Mouse (Mus musculus) brain, embryonic 14.5 days (tissue): ENCODE data around the gene Ctcf. TPM values are rescaled to one million over a fixed set of nuclear protein-coding genes. Genes with fewer than 3 reads are reported as not detected.

Source experiments
- DNase-seq: peaks from one replicate; pipeline ENCODE4 v3.0.0-alpha.2; 2011; ENCODE audit warnings: low read depth
- CTCF ChIP-seq: fragments of 200-500 bp; IDR thresholded peaks from 2 replicates; pipeline ENCODE4 v1.5.1; 2012; ENCODE audit warnings: inconsistent platforms, mild to moderate bottlenecking, moderate library complexity, borderline replicate concordance; ENCODE audit not compliant: insufficient read depth, insufficient read length; ENCODE audit errors: extremely low read depth
- POLR2A ChIP-seq: fragments of 200-500 bp; IDR thresholded peaks from 2 replicates; pipeline ENCODE4 v1.6.1; 2012; ENCODE audit warnings: mild to moderate bottlenecking, inconsistent platforms, borderline replicate concordance; ENCODE audit not compliant: poor library complexity, insufficient read depth, insufficient read length, severe bottlenecking; ENCODE audit errors: extremely low read depth
- polyA plus RNA-seq: library from polyadenylated mRNA; depleted of rRNA; stranded (reverse); fragments of >200 nt; gene quantifications from 2 replicates; pipeline ENCODE4 v1.2.3, GENCODE M21; 2012

Ctcf gene
- polyA plus RNA-seq, 1 experiment = 54.8 TPM

DNA sequence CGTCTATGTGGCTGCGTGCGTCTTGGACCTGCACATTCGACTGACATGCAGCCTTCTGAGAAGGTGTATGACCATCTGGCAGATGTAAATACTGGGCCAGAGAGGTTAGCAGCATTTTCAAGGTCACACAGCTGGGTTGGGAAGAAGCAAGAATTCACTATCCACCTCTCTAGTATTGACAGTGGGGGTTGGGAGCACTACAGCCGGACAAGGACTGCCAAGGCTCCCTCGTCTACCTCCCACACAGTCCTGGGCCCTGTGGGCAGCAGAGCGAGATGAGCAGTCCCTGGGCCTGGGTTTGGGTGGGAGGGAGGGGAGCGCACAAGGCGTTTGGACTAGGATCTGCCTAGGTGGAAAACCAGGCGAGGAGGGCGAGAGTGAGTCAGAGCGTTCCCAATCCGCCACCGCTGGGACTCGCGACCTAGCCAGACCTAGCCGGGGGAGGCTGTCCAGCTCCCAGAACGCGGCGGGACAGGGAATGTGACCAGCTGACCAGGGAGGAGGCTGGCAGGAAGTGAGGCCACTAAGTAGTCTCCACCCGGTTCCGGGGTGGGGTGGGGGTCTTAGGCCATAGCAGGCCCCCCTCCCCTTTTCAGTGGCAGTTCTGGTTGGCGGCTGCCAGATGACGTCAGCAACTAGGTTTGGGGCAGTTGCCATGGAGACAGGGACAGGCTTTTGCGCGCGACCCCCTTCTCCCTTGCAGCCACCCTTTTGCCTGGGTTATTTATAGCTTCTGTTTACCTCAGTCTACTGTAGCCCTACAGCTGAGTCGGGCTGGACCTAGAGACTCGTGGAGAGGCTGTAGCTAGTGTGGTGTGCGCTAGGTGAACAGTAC is 30.0 kb upstream of the Ctcf start:
- peak; percentile 95 for DNase-seq
- TF ChIP-seq POLR2A = no peak
- no peak for TF ChIP-seq CTCF

DNA sequence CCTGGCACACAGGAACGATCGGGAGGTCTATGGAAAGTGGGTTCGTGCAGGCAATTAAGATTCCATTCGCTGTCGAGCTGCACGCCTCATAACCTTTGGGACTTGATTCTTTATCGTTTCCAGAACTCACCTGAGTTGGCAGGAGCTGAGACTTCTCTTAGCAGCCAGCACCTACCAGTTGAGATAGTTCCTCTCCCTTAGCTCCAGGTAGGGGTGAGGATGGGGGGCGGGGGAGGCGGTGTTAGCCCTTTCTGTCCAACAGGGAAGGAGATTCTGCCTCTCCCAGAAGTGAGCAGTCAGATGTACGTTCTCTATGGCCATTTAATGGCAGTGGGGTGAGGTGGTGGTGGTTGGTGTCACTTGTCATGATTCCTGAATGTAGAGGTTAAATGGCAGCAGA is 29.3 kb upstream of the Ctcf start:
- DNase-seq = no peak
- TF ChIP-seq CTCF (no peak), POLR2A (no peak)

DNA sequence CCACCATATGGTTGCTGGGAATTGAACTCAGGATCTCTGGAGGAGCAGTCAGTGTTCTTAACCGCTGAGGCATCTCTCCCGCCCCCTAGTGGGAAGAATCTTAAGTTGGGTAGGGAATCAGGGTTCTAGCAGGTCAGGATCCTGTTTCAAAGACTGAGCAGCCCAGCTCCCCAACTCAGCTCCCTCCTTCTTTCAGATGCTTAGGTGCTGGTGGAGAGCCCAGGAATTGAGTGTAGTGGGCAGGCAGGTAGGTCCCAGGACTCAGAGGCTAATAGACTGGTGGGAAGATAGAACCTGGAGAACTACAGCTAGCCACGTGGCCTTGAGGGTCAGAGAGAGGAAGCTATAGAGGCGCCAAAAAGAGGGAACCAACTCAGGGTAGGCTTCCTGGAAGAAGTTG is 28.7 kb upstream of the Ctcf start:
- DNase-seq = peak; percentile 47
- TF ChIP-seq POLR2A (no peak), CTCF (peak; percentile 35; the same call in 1 of the 2 replicates)

DNA sequence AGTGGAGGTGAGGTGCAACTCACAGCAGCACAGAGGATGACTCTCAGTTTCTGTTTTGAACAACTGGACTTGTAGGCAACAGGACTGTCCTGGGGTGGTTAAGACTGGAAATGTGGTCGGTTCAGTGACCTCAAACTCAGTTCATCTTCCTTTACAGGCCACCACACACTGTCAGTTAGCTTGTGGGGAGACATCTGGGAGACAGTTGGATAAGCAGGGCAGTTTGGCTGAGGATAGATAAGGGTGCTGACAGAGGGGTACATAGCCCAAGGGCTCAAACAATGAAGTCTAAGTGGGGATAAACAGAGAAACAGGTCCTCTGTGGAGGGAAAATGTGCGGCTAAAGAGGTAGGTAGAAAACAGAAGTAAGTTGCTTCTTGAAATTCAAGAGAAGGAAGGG is 27.0 kb upstream of the Ctcf start:
- TF ChIP-seq CTCF (no peak), POLR2A (no peak)
- DNase-seq = no peak

DNA sequence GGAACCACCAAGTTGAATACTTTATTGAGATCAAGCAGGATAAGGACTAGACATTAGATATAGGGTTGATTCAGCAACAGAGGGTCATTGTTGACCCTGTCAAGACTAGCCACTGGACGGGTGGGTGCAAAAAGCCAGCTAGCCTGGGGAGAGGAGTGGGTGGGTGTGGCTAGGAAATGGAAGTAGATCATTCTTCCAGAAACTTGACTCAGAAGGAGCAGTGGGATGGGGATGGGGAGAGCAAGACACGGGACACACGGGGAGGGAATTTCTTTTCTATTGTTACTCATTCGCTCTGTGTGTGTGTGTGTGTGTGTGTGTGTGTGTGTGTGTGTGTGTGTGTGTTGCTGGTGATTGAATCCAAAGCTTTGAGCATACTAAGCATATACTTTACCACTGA is 26.6 kb upstream of the Ctcf start:
- TF ChIP-seq CTCF (no peak), POLR2A (no peak)
- DNase-seq = no peak

DNA sequence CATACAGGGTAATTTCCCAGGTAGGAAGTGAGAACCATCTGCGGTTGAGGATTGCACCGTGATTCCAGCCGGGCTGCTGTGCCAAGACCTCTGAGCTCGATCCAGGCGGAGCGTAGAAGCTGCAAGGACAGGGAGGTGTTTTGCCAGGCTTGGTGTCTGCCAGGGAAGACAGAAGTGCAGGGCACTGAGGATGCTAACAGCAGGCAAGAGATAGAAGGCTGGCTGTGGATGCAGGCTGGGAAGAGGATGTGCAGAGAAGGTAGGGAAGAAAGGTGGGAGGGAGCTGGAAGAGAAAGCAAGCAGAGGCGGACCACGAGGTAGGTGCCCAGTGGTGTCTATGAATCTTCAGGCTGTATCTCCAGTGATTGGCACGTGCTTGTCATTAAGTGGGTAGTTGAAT is 24.5 kb upstream of the Ctcf start:
- no peak for TF ChIP-seq POLR2A
- TF ChIP-seq CTCF = no peak
- no peak for DNase-seq

DNA sequence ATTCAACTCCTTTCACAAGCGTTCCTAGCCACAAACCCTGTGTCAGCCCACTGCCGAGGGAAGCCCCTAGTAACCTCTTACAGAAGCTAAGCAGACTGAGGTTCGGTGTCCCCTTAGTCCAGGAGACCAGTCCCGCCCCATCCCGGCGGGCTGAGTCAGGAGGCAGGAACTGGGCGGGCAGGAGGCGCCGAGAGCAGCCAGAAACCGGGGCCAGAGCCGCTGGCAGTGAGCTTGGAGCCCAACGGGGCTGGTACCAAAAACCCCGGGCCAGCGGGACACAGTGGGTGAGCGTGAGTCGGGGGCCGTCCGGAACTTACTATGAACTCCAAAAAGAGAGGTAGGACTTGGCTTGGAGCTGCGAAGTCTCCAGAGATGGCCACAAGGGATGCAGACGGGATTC is 23.3 kb upstream of the Ctcf start:
- DNase-seq = no peak
- TF ChIP-seq POLR2A = no peak
- no peak for TF ChIP-seq CTCF

DNA sequence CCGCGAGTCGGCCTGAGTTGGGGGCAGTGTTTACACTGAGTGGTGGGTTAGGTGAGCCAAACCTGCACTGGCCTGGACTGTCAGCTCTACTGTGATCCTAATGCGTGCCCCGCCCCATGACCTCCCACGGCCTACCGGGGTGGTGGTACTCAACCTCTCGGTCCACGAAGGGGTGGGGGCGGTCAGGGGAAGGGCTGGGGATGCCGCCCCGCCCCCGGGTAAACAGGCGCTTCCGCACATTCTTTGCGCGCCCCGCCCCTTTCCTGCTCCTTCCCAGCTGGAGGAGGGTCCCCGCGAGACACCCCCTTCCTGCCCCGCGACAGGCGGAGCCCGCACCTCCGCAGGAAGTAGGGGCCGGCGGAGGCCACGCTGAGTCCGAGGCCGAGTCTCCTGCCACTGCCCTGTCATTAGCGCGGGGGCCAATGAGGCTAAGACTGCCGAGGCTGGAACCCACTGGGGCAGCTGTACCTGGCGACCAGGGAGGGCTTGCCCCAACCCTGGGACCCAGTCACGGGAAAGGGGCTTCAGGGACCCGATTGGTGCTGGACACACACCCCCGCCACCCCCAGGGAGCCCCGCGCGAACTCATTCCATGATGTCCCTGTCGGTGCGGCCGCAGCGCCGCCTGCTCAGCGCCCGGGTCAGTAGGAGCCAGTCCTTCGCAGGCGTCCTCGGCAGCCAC is 22.4 kb upstream of the Ctcf start:
- DNase-seq = peak; percentile 31
- TF ChIP-seq POLR2A = no peak
- no peak for TF ChIP-seq CTCF

DNA sequence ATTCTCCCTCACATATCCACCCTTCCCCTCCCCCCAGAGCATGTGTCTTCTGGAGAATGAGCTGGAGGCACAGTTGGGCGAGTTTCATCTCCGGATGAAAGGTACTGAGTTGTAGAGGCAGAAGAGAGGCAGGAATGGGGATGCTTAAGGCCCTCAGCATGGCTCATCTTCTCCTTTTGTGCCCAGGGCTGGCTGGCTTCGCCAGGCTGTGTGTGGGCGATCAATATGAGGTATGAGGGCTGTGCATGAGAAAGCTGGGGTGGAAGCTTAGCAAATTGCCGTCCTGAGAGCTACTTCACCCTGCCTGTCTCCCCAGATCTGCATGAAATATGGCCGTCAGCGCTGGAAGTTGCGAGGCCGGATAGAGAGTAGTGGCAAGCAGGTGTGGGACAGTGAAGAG is 20.4 kb upstream of the Ctcf start:
- DNase-seq = no peak
- no peak for TF ChIP-seq POLR2A
- TF ChIP-seq CTCF = no peak

DNA sequence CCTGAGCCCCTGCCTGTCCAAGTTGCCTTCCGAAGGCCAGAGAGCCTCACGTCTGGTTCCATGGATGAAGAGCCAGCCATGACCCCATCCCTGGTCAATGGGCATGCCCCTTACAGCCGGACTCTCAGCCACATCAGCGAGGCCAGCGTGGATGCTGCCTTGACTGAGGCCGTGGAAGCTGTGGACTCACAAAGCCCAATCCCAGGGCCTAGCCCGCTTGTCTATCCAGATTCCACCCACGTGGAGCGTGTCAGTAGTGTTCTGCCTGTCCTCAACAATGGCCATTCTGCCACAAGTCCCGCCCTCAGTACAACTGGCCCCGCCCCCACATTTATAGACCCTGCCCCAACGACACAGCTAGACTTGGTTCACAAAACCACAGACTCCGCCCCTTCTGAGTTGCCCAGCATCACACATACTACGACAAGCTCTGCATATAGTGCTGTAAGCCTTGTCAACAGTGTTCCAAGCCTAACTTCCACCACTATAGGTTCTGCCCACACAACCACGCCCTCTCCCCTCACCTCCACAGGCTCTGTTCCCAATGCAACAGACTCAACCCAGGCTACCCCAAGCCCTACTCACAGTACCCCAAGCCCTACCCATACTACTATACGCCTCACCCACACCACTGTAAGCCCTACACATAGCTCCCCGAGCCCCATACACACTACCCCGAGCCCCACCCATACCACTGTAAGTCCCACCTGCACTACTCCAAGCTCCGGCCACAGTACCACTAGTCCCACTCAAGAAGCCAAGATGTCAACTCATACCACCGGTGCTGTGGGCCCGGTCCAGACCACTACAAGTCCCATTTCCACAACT is 18.7 kb upstream of the Ctcf start:
- TF ChIP-seq POLR2A (no peak), CTCF (no peak)
- no peak for DNase-seq

DNA sequence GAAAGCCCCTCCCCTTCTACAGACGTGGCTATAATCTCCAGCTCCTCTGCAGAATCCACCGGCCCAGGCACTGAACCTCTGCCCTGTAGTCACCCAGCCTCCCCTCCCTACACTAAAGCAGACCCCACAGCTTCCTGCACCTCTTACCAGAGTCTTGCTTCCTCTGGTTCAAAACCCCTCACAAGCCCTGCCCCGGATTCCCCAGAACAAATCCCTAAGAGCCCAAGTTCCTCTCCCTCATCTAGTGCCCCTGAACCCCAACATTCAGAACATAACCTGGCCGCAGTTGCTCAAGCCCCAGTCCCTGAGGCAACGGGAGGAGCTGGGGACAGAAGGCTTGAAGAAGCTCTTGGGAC is 18.1 kb upstream of the Ctcf start:
- DNase-seq = no peak
- TF ChIP-seq CTCF = no peak
- TF ChIP-seq POLR2A = no peak
